Mouse (Mus musculus) retina, embryonic 14.5 days (tissue): ENCODE measurements at regions not wholly inside any gene's neighbourhood (a gene's known extent, or its start where the extent isn't known, plus 50 kb on each side); places are given as distances from the start of the nearest gene placed in this dataset.
"Not testable (repeated sequence)": the region's sequence is repeated elsewhere in the genome, so short reads cannot be mapped to it uniquely, and the experiment has no call there.

Experiments
- DNase-seq: peaks from one replicate; pipeline ENCODE4 v3.0.0-alpha.2; 2015; ENCODE audit warnings: low spot score

DNA sequence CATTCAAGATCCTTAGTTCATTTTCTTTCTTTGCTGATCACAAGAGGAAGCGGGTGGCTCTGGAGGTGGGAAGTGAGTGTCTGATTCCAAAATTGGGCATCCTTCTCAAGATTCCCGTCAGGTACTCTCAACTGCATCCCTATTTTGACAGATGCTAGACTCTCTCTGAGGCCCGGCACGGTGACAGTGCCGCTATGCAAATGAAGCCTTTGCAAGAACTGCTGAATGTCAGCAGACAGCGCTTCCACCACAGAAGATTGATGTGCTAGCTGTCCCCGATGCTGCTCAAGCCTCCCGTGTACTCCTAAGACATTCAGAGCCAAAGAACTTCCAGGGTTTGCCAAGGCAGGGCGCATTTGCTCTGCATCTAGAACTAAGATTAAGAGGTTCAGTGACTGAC lies 50.9 kb upstream of the Cpne4 start:
- no peak for DNase-seq

DNA sequence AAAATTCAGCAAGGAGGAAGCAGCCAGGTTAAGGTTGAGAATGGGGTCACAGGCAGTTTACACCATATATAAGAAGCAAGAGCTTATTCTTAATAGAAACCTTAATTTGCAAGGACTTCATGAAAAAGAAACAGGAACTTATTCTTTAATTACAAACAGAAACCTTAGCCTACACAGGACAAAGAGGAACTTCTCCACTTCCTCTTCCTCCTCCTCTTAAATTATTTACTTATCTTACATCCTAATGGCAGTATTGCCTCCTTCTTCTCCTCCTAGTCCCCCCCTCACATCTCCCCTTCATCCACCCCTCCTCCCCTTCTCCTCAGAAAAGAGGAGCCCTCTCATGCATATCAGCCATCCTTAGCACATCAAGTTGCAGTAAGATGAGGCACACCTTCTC lies 56.4 kb upstream of the Cpne4 start:
- DNase-seq: no peak

DNA sequence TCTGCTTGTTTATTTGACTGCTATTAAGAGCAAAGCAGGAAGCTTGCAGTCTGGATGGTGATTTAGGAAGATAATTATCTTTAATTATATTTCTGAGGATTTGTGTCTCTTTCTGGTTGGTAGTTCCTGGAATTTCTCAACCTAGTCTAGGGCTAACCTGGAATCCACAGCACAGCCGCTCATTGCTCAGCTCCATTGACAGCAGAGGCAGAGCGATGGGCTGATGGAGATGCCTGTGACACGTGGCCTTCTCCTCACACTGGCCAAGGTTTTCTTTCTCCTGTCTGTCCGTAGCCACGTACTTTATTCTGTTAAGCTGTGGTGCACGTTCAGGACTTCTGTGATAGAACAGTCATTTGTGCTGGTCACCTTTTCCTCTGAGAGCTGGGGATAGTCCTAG lies 57.7 kb upstream of the Cpne4 start:
- DNase-seq: no peak

DNA sequence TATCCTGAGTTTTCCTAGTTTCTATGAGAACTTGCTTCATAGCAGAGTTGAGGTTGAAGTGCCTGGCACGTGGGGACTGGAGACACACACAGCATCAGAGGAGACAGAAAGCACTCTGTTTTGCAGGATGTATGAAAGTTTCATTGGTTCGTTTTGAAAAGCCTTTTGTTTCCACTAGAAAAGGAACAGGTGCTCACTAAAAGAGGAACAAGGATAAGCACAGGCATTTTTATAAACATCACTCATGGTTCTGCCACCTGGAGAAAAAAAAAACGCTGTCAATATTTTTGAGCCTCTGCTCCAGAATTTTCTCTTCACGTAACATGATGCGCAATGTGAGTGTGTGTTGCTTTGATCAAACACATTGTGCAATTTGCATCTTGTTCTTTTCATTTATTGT lies 64.6 kb upstream of the Cpne4 start:
- no peak for DNase-seq

DNA sequence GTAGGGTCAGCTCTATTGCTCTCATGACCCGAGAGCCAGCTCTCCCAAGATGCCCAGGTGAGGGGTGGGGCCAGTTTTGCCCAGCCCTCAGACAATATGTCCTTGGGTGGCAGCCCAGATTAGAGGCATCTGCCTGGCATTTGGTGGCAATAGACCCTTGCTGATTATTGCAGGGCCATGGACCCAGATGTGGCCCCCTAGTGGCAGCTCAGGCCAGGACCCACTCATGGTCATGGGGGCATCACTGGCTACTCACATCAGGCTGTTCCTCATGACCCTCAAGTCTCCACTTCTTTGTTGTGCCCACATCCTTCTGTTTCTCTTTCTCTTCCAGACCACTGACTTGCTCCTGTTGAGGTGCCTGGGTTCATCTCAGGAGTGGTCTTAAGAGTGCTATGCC lies 66.4 kb upstream of the Cpne4 start:
- peak; percentile 6 for DNase-seq

DNA sequence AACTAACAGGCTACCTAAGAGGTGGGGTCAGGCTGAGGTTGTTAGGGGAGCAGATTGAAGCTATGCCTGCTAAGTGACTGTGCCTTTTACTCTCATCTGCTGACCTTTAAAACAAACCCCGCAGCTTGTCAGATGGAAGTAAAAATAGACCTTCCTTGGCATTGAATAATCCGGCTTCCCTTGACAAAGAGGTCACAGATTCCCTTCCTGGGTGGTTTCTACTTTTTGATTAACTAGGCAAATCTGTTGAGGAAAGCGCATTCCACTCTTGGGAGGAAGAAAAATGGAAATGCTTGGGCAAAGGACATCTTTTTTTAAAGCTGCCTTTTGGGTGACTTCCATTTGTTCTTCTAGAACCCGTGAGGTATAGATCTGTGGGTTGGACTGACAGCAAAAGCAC lies 72.3 kb upstream of the Cpne4 start:
- no peak for DNase-seq

DNA sequence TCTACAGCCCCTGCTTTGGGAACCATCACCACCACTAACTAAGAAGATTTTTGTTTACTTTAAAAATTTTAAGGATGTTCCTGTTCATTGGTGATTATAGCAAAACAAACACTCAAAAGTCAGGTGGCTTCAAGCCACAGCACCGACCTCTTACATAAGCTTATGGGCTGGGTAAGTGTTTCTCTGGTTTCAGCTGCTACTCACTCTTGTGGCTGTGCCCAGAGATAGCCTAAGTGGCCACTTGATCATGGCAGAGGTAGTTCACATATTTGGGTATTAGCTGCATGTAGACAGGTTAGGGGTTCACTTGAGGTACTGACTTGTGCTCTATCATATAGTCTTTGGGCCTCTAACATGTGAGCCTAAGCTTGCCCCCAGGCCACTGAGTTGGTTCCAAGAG lies 79.8 kb upstream of the Cpne4 start:
- DNase-seq: no peak

DNA sequence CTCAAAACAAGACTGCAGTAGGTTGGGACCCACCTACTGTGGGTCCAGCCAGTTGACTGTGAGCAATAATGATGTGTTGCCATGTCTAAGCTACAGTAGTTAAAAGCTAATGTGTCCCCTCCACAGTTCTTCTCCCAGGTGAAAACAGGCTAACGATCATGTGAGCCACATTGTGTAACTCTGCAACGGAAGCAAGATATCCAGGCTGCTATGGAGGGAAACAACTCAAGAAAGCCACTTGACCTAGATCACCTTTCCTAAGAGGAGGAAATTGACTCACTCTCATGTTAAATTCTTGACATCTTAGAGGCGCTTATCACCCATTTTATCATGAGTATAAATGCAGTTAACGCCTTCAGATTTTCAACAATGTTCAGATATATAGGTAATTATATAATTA lies 83.4 kb upstream of the Cpne4 start:
- no peak for DNase-seq

DNA sequence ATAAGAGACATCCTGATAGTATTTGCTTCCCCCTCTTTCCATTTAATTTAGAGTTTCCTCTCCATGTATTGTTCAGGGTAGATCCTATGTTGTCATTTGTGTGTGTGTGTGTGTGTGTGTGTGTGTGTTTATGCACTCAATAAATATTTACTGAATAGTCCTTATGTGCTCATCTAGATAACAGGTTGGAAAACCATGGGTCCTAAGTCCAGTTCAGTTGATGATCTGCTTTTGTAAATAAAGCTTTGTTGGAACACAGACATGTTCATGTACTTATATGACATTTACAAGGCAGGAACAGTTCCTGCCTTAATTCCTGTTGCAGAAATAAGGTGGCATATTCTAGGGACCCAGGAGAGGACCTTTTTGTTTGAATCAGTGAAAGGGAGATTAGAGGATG lies 87.0 kb upstream of the Cpne4 start:
- DNase-seq: no peak

DNA sequence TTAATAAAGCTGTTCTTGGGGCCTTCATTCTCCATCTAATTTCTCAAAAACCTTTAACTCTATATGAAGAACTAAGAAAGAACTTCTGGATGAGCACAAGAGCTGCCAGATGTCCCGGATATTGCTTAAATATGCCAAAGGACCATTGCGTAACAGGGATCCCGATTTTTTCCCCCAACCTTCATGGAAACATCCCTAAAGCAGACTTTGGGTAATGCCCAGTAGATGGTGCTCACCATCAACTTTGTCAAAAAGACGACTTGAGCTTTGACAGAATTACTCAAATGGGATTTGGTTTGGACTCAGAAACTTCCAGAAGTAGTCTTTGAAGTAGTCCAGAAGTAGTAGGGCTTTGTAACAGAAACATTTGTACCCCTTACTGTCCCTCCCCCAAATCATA lies 89.5 kb upstream of the Cpne4 start:
- peak; percentile 18 for DNase-seq

DNA sequence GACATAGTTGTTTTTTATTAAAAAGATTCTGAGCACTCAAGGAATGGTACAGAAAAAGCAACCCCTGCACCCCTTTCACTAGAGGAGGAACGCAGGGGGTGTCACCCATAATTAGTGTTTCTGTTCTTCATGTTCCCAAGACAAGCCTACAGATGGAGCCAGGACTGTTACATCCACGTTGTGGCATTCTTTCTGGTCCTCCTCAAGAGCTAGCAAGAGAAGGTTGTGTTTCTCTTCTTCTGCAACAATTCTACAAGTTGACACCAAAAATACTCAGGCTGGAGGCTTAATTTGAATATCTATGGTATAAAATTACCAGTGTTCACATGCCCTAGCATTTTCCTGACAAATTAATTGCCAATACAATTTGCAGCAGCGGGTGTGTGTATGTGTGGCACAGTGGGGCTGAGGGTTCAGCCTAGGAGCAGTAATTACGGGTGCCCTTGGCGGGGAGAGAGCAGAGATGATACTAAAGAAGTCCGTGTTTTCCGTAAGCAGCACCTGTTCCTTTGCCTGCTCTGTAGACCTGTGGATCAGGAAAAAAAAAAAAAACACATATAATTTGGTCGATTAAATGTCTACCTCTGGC lies 98.4 kb upstream of the Cpne4 start:
- DNase-seq: no peak

DNA sequence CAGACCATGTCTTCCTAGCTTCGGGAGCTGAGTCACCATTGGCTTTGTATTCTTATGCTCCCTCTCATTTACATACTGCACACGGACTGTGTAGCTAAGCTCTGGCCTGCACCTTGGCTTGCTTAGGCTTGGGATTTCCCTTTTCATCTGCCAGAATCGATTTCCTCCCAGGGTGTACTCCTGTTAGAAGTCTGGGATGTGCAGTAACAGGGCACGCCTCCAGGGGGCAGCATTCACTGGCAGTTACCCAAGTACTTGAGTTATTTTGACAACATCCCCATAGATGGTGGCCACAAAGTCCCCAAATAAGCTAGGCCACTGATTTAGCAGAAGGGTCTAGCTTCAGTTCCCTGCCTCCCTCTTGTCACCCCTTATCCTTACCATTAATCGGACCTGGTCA lies 102.2 kb upstream of the Cpne4 start:
- DNase-seq: no peak

DNA sequence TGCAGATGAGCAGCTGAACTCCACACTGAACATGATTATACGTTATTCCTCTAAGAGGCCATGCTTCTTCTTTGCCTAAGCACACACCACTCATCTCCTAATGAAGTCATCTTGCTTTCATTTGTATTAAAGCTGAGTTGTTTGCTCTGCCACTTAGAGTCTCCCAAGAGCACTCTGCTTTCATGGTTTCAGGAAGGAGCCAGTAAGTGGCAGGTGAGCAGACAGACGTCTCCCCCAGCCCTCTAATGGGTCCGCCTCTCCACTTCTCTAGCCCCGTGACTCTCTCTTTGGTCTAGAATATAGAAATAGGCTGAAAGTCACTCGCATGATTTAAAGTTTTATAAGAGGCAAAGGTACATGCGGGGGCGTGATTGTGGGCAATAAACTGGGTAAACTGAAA lies 103.8 kb upstream of the Cpne4 start:
- no peak for DNase-seq

DNA sequence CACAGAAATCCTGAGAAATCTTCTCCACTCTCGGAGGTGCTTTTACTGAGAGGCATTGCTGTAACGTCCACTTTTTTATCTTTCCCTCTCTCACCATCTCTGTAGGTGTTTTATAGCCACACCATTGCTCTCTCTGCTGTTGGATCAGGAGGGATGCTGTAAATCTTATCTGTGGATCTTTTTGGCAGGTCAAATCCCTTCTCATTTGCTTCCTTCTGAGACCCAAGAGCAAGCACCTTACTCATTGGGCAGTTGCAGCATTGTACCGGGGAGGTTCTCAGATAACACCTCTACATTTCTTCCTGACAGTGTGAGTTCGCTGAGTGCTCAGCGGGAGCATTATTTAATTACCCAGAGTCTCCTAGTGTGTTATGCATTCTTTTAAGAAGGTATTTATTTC lies 75.5 kb upstream of the Acpp start:
- DNase-seq: no peak

DNA sequence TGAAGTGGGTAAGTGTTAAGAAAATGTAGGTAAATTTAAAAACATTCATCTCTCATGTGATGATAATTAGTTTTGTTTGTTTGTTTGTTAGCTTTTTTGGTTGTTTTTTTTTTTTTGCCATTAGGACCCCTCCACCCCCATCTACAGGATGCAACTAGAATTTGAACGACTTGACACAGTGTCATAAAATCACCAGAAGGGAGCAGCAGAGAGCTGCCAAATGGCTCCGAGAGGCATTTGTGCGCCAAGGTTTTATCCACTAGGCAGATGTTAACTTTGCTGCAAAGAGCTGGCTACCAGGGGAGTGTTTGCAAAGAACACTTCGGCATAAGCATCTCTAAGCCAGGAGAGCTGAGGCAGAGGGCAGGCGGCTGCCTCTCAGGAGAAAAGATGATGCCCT lies 72.7 kb upstream of the Acpp start:
- DNase-seq: peak; percentile 90

DNA sequence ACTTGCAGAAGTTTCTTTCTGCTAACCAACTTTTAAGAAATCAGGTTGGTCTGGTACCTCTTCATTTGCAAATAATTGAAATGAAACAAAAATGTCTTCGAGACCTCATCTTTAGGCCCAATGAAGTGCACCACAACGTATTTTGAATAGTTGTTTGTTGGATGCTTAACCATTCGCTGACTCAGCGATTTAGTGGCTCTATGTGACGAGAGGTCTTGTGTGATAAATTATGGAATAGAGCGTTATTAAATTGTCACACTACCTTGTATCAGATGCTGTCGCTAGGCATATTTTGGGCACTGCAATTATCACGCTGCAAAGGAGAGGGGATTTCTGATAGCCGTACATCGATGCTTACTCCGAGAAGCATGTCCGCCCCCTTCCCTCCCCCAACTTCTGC lies 71.8 kb upstream of the Acpp start:
- DNase-seq: peak; percentile 25

DNA sequence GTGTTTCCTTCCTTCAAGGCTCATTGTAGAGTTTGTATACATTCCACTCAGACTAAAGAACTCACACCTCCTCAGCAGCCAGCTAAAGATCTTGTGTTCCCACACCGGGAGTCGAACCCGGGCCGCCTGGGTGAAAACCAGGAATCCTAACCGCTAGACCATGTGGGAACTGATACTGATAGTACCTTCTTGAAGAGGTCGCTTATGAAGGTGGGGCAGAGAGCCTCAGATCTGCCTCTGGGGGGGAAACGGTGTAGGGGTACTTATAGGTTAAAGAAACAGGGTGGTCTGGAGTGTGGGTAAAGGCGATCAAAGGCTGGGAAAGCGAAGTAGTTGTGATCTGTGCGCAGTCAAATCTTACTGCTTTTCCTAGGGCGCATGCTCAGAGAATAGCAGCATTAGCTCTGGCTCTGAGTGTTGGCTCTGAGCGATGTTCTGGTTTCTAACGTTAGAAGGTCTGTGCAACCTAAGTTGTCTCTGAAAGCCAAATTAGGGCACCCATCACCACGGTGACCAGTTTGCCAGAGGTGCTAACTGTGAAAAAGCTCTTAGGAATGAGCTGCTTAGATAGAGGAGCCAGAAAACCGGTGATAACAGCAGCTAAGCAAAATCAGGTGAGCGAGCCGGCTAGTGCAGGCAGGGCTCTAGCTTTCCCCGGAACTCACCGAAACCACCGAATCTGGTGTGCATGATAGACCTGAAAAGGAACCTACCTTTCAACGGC lies 71.2 kb upstream of the Acpp start:
- DNase-seq: peak; percentile 79

DNA sequence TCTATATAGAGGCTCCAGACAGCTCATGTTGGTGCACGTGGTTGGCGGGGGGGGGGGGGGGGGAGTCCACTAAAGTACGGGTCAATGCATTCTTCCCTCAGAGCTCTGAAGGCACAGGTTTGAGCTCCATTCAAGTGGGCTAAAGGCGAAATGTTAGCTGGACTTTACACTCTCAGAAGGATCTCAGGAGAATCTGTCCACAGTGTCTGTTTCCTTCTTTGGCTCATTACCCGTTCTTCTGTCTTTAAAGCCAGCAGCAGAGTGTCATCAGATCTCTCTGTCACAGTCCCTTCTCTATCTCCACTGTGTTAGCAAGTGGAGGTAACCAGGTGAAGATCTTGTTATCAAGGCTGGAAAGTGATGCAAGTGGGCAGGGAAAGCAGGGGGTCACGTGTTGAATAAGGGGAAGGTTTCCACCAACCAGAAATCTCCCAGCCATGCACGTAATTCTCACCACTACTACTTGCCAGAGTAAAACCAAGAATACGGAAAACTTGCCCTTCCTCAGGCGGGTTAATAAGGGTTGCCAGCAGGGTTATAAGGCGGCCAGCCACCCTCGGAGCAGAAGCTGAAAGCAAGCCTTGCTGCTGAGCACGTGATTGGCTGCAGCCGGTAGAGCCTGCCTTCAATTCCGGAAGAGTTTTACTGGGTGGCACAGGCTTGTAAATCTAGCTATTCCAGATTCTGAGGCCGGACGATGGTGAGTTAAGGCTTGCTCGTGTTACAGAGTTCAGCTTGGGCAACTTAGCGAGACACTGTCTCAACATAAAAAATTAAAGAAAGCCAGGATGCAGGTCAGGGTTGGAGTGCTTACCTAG lies 70.2 kb upstream of the Acpp start:
- DNase-seq: peak; percentile 24

DNA sequence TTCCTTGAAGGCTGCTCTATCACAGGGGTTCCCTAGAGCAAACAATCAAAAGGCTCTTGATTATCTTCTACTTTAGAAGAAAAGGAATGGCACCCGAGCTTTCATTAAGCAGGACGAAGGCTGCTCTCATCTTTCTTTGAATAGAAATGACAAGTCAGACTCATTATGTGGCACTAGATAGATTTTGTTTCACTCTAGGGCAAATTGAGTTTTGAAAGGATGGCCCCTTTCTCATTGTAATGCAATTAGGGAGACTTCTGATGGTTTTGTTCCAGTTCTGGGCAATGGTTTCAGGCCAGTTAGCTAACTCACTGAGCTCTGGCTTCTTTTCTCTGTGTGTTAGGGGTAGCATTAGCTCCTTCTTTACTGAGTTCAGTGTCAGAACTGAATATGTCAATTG lies 69.5 kb upstream of the Acpp start:
- peak; percentile 52 for DNase-seq

DNA sequence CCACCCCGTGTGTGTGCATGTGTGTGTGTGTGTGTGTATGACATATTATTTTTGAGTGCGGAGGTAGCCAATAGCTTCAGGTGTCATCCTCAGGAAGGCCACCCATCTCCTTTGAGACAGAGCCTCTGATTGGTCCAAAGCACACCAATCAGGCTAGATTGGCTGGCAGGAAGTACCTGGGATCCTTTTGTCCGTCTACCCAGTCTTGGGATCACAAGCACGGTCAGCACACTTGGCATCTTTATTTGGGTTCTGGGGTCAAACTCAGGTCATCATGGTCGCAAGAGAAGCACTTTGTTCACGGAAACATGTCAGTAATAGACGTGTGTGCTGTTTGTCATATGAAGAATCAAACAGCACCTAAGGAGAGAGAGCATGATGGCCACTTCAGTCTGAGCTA lies 68.9 kb upstream of the Acpp start:
- DNase-seq: no peak

DNA sequence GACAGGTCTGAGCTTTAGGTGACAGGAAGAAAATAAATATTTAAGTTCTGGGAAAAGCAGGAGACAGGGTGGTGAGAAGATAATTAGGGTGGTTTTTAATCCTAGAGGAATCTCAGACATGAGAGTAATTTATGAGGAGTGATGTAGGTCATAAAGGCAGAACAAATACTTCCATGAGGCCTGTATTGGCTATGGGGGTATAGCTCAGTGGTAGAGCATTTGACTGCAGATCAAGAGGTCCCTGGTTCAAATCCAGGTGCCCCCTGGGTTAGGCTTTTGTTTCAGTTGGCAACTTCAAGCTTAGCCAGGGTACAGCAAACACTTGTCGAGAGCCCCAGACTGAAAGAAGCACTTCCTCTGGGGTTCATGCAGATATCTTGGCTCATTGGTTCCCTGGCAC lies 66.3 kb upstream of the Acpp start:
- DNase-seq: no peak

DNA sequence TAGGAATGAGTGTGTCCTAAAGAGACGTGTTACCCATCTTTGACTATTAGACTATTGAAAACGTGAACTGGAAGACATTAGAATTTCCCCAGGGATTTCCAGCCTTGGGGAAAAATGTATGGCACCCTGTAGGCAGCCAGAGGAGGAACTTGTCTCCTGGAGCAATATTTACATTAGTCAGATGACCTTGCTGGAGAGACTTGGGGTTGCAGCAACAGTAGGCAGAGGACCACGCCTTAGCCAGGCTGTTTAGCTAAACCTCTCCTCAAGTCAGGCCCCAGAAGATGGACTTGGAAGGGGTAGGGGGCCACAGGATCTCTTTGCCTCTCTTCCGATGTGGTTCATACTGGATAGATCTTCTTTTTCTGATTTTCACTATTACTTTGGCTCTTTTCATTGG lies 64.1 kb upstream of the Acpp start:
- DNase-seq: no peak

DNA sequence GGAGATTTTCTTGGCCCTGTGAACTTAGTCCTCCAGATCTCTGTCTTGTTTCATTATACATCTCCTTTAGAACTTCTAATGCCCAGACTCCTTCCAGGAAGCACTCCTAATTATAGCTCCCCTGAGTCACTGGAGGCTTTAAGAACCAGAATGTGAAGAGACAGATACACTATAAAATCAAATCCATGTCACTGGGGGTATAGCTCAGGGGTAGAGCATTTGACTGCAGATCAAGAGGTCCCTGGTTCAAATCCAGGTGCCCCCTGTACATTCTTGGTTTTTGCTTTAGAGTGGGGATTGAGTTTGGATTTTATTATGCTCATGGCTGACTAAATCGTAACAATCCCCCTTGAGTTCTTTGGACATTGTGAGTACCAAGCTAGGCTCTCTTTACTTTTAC lies 62.4 kb upstream of the Acpp start:
- no peak for DNase-seq

DNA sequence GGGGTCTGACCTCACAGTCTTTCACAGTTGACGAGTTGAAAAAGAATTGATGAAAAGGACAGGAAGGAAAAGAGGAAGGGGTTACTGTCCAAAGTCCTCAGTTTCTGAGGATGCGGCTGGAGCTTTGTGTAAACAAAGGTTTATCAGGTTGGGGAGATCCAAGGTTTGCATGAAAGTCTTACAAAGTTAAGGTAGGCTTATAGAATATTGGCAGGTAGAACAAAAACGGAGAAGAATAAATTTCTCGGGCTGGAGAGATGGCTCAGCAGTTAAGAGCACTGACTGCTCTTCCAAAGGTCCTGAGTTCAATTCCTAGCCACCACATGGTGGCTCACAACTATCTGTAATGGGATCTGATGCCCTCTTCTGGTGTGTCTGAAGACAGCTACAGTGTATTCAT lies 60.9 kb upstream of the Acpp start:
- DNase-seq: not testable (repeated sequence)
